Mouse (Mus musculus) hindbrain, embryonic 13.5 days (tissue): ENCODE results near the gene Tenm2. TPM values are rescaled to one million over a fixed set of nuclear protein-coding genes. Genes with fewer than 3 reads are reported as not detected.

ENCODE experiments used
- ATAC-seq: fragments of 200-750 bp; cut with Nextera tagmentation; 2 replicates; pipeline ENCODE4 v1.8.0; 2017; ENCODE audit warnings: moderate TSS enrichment; ENCODE audit not compliant: low FRiP score
- H3K27ac ChIP-seq: fragments of 300-500 bp; sonication (generic); 2 replicates; pipeline ENCODE4 v1.5.1; 2015; ENCODE audit warnings: inconsistent platforms, mild to moderate bottlenecking, moderate library complexity
- H3K27me3 ChIP-seq: fragments of 300-500 bp; sonication (generic); 2 replicates; pipeline ENCODE4 v1.6.1; 2015; ENCODE audit warnings: mild to moderate bottlenecking, inconsistent platforms
- H3K36me3 ChIP-seq: fragments of 300-500 bp; sonication (generic); 2 replicates; pipeline ENCODE4 v1.6.1; 2015; ENCODE audit warnings: mild to moderate bottlenecking, inconsistent platforms
- H3K4me1 ChIP-seq: fragments of 300-500 bp; sonication (generic); replicated peaks from 2 replicates; pipeline ENCODE4 v1.6.1; 2015; ENCODE audit warnings: inconsistent platforms
- H3K4me2 ChIP-seq: fragments of 300-500 bp; sonication (generic); 2 replicates; pipeline ENCODE4 v1.6.1; 2015; ENCODE audit warnings: inconsistent platforms, mild to moderate bottlenecking, moderate library complexity
- H3K4me3 ChIP-seq: fragments of 300-500 bp; sonication (generic); 2 replicates; pipeline ENCODE4 v1.5.1; 2015; ENCODE audit warnings: mild to moderate bottlenecking, inconsistent platforms
- H3K9ac ChIP-seq: fragments of 300-500 bp; sonication (generic); 2 replicates; pipeline ENCODE4 v1.6.1; 2015; ENCODE audit warnings: mild to moderate bottlenecking, inconsistent platforms
- H3K9me3 ChIP-seq: fragments of 300-500 bp; sonication (generic); 2 replicates; pipeline ENCODE4 v1.6.1; 2016; ENCODE audit warnings: inconsistent platforms
- WGBS: fragments of 180-500 bp; shearing (Covaris S2); methylation state at CpG from one replicate; pipeline ENCODE4 v1.1.7; 2015; 5-methylcytosine and 5-hydroxymethylcytosine counted together
- polyA plus RNA-seq: library from polyadenylated mRNA; unstranded; fragments of >200 nt; fragmentation: Nextera tagmentation; extraction: Ambion mirVana; gene quantifications from 2 replicates; pipeline ENCODE4 v1.2.1, GENCODE M21; 2015

The Tenm2 gene
- polyA plus RNA-seq, 1 experiment from 2014 or later: 29.4 TPM

DNA sequence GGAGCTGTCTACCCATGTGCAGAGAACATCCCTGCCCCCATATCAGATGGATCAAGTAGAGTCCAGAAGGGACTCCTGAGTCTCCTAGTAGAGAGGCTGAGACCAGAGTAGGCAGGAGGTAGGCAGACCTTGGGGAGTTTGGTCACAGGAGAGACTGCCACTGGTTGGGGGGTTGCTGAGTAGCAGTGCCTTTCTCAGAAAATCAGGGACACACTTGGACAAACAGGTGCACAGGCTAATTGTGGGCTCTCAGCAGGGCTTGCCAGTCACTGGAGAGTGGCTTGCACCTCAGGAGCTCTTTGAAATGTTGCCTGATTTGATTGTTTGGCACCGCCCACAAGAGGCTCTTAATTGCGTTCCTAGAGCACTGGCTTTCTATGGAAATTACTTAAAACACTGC lies 885.9 kb downstream of the Tenm2 start:
- no peak overlapping the region for H3K4me3 ChIP-seq
- no peak overlapping the region for H3K27ac ChIP-seq
- WGBS: 31% methylated on average over 2 of the region's 2 CpGs
- H3K27me3 ChIP-seq: no peaks in the 10 kb centered on the region
- H3K9me3 ChIP-seq: no peaks in the 10 kb centered on the region
- no peak overlapping the region for H3K4me2 ChIP-seq
- H3K4me1 ChIP-seq: peaks cover 7% of the 10 kb centered on the region
- 0 out of 2 replicates have a peak, but pooled peaks have one; percentile 46 for ATAC-seq
- no peak overlapping the region for H3K9ac ChIP-seq
- no peaks in the 10 kb centered on the region for H3K36me3 ChIP-seq

DNA sequence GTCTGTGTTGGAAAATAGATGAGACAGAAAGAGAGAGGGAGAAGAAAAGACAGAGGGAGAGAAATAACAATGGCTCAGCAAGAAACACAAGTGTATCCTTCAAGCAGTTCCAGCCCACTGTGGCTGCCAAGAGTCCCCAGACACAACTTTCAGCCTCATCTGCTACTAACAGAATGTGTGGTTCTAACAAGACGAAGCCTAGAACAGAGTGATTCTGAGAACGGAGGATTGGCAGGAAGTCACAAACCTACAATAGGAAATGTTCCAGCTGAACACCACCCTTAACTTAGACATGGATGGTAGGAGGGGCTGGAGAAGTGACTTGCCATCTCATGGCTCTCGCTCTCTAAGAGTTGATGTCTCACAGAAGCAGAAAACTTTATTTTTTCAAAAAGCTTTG lies 894.0 kb downstream of the Tenm2 start:
- Histone ChIP-seq H3K9ac (no peak overlapping the region), H3K9me3 (no peaks in the 10 kb centered on the region), H3K27ac (no peak overlapping the region), H3K4me2 (no peak overlapping the region), H3K27me3 (no peaks in the 10 kb centered on the region), H3K36me3 (no peaks in the 10 kb centered on the region), H3K4me1 (no peaks in the 10 kb centered on the region), H3K4me3 (no peak overlapping the region)
- no peak for ATAC-seq
- WGBS: 99% methylated on average over 3 of the region's 3 CpGs

DNA sequence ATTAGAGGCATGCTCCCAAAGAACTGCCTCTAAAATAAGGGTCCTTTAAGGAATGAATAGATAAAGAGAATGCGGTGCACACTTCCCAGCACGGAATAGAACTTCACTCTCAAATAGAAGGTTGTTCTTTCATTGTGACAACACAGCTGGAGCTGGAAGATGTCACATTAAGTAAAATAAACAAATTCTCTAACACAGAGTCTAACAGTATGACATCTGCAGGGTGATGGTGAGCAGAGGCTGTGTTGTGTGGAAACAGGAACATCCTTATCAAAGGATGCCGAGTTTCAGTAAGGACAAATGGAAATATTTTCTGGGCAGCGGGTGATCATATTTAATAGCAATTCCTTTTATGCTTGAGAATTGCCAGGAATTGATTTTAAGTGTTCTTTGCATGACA lies 897.3 kb downstream of the Tenm2 start:
- 78% methylated on average over 4 of the region's 4 CpGs for WGBS
- Histone ChIP-seq H3K9me3 (no peaks in the 10 kb centered on the region), H3K36me3 (no peaks in the 10 kb centered on the region), H3K4me1 (peaks cover 13% of the 10 kb centered on the region), H3K4me2 (no peak overlapping the region), H3K4me3 (no peak overlapping the region), H3K27me3 (no peaks in the 10 kb centered on the region), H3K27ac (no peak overlapping the region), H3K9ac (no peak overlapping the region)
- ATAC-seq: no peak

DNA sequence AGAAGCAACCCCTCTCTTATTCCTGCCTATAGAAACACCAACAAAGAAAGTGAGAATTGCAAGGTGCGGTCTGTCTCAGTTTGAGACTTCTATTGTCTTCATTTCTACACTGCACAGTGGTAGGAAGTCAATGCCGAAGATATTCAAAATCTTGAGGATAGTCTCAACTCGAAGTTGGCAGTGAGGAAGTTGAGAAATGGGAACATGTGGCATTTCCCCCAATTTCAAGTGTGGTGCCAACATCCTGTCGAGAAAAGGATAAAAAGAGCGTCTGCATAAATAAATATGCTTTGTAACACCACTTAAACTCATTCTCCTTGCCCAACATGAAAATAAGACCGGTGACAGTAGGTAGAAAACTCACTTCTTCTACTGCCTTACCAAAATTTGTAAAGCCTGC lies 898.7 kb downstream of the Tenm2 start:
- no peaks in the 10 kb centered on the region for H3K9me3 ChIP-seq
- no peaks in the 10 kb centered on the region for H3K27me3 ChIP-seq
- H3K4me1 ChIP-seq: peaks cover 17% of the 10 kb centered on the region
- H3K9ac ChIP-seq: no peak overlapping the region
- WGBS: 91% methylated on average over 6 of the region's 6 CpGs
- H3K27ac ChIP-seq: no peak overlapping the region
- ATAC-seq: no peak
- H3K4me3 ChIP-seq: no peak overlapping the region
- no peaks in the 10 kb centered on the region for H3K36me3 ChIP-seq
- no peak overlapping the region for H3K4me2 ChIP-seq

DNA sequence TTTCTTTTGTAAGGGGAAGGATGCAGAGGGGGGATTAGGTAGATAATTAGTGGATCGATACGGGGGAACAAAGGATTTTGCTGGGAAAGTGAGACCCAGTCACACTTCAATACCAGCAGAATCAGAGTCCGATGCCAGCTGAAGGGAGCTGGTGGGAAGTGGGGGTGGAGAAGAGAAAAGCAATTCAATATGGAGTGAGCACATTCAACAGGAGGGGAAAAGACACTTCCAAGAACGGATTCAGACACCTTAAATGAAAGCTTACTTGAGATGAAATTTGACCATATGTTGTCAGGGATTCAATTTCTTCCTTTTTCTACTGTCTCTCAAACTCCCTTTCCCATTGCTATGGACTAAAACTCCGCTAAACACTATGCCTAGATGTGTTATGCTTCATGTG lies 900.6 kb downstream of the Tenm2 start:
- Histone ChIP-seq H3K9ac (no peak overlapping the region), H3K27ac (no peak overlapping the region), H3K9me3 (no peaks in the 10 kb centered on the region), H3K4me2 (no peak overlapping the region), H3K27me3 (no peaks in the 10 kb centered on the region), H3K4me1 (peaks cover 34% of the 10 kb centered on the region), H3K4me3 (no peak overlapping the region), H3K36me3 (no peaks in the 10 kb centered on the region)
- no peak for ATAC-seq
- 71% methylated on average over 5 of the region's 5 CpGs for WGBS

DNA sequence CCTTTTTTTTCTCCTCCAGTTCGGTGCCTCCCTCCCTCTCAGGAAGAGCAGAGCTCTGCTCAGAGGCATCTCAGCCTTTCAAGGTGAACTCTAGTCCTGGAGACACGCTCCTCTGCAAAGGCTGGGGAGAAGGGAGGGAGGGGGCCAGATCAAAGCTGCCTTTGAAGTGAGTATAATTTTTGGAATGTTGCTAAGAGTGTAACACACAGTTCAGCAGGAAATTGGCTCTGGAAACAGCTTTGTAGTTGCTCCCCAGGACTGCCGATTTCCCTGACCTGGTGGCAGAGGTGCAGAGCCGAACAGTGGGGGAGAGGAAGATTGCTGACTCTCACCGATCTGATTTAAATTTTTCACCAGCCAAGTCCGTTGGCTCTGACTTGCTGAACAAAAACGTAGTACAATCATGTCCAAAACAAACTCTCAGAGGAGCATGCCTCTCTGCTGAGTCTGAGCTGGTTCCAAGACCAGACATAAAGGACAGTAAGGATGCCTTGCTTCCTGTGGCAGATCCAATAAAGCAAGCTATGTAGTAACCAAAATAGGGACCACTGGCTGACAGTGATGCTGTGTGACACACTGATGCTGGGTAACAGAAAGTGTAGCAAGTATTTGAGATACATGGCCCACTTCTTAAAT lies 901.5 kb downstream of the Tenm2 start:
- Histone ChIP-seq H3K27me3 (no peaks in the 10 kb centered on the region), H3K27ac (no peak overlapping the region), H3K4me2 (no peak overlapping the region), H3K9ac (no peak overlapping the region), H3K36me3 (no peaks in the 10 kb centered on the region), H3K4me3 (no peak overlapping the region), H3K4me1 (peaks cover 36% of the 10 kb centered on the region), H3K9me3 (no peaks in the 10 kb centered on the region)
- peak; percentile 28; the same call in 1 of the 2 replicates for ATAC-seq
- 13% methylated on average over 7 of the region's 7 CpGs for WGBS

DNA sequence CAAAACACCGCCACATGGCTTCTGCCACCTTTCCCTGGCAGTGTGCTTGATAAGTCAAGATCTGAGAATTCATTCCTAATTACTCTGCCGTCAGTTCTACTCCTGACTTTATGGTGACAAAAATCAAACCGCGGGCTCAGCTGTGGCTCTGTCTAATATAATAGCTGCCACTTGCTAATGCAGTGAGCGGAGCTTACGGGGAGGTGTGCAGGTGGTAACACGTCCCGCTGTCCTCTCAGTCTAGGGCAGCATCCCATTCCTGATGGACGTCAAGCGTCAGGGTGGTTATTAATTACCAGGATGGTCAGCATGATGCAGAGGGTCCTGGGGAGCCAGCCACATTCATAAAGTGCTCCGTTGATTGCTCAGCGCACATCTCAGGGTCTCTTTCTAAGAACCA lies 903.5 kb downstream of the Tenm2 start:
- H3K4me2 ChIP-seq: peak overlapping the region; percentile 25
- peak; percentile 28; the same call in 1 of the 2 replicates for ATAC-seq
- peak overlapping the region; percentile 40; the same call in 1 of the 2 replicates for H3K27ac ChIP-seq

DNA sequence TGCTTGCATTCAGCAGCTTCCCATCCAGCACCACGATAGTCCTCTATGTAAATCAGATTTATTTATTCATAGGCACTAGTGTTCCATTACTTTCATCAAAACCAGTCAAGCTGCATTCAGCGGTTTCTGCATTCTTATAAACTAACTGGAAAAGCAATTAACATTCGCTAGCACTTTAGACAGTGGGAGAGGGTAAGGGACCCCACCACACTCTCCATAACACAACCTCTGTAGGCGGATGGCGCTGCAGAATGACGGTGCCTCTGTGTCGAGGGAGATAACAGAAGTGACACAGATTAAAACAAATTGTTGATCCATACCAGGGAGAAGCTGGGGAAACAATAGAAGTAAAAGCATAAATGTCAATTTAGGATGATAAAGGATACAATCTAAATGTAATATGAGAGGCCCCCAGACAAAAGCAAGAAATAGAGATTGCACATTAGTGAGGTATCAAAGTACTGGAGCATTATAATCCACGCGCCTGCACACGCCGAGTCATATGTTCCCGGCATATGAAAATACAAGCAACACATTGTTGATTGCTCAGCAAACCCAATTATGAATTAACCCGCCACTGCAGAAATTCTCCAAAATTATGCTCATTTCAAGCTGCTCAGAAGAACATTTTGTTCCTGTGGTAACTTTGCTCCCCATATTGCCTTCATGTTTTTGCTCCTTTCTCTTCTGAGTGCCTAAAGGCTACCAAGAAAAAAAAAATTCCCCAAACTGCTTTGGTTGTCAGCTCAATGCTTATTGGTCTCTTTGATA lies 904.2 kb downstream of the Tenm2 start:
- Histone ChIP-seq H3K27ac (peak overlapping the region; percentile 40; the same call in 1 of the 2 replicates), H3K4me3 (no peak overlapping the region), H3K36me3 (no peaks in the 10 kb centered on the region), H3K4me1 (peaks cover 36% of the 10 kb centered on the region), H3K9ac (no peak overlapping the region), H3K27me3 (no peaks in the 10 kb centered on the region), H3K9me3 (no peaks in the 10 kb centered on the region), H3K4me2 (peak overlapping the region; percentile 25)
- ATAC-seq: 0 out of 2 replicates have a peak, but pooled peaks have one; percentile 43
- WGBS: 53% methylated on average over 13 of the region's 13 CpGs

More for the DNA sequence above, 903.5 kb downstream of the Tenm2 start:
- no peak overlapping the region for H3K9ac ChIP-seq
- H3K36me3 ChIP-seq: no peaks in the 10 kb centered on the region
- no peaks in the 10 kb centered on the region for H3K27me3 ChIP-seq
- peaks cover 36% of the 10 kb centered on the region for H3K4me1 ChIP-seq
- no peaks in the 10 kb centered on the region for H3K9me3 ChIP-seq
- no peak overlapping the region for H3K4me3 ChIP-seq
- WGBS: 35% methylated on average over 12 of the region's 12 CpGs

DNA sequence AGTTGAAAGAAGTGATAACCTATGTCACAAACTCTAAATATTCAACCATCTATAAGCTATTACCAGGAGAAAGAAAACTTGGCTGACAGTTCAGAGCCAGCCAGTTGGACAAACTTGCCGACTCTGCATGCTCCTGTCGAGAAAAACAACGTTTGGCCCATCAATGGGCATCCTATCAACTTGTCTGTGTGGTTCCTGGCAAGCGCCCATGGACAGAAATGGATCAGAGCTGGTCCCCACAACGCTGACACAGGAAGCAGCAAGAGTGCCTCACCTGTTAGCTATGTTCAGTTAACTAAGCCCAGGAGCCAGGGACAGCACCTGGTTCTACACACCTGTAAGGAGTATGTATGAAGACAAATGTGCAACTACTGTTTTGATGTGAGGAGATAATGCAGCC lies 908.5 kb downstream of the Tenm2 start:
- Histone ChIP-seq H3K36me3 (no peaks in the 10 kb centered on the region), H3K9ac (no peak overlapping the region), H3K9me3 (no peaks in the 10 kb centered on the region), H3K27me3 (no peaks in the 10 kb centered on the region), H3K4me3 (no peak overlapping the region), H3K4me2 (no peak overlapping the region), H3K4me1 (peaks cover 42% of the 10 kb centered on the region), H3K27ac (no peak overlapping the region)
- ATAC-seq: no peak
- 84% methylated on average over 5 of the region's 5 CpGs for WGBS

DNA sequence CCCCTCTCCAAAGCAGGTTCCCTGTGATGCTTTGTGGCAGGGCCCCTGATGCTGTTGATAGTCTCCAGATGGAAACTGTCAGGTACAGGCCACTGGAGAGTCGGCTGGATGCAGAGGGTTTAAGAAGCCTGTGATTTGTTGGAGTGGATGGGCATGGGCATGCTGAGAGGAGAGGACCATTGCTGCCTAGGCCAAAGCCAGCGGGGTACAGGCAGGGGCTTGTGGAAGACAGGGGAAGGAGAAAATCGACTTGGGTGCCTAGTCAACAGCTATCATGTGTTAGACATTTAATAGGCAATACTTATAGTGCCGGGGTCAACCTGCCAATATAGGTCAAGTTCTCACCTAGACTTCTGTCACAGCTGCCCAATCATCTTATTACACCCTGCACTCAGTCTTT lies 926.4 kb downstream of the Tenm2 start:
- no peak for ATAC-seq
- no peak overlapping the region for H3K4me2 ChIP-seq
- WGBS: 77% methylated on average over 4 of the region's 4 CpGs
- no peaks in the 10 kb centered on the region for H3K9me3 ChIP-seq
- no peak overlapping the region for H3K4me3 ChIP-seq
- H3K27me3 ChIP-seq: no peaks in the 10 kb centered on the region
- peaks cover 9% of the 10 kb centered on the region for H3K4me1 ChIP-seq
- no peak overlapping the region for H3K9ac ChIP-seq
- peak overlapping the region; percentile 48 for H3K27ac ChIP-seq
- no peaks in the 10 kb centered on the region for H3K36me3 ChIP-seq

DNA sequence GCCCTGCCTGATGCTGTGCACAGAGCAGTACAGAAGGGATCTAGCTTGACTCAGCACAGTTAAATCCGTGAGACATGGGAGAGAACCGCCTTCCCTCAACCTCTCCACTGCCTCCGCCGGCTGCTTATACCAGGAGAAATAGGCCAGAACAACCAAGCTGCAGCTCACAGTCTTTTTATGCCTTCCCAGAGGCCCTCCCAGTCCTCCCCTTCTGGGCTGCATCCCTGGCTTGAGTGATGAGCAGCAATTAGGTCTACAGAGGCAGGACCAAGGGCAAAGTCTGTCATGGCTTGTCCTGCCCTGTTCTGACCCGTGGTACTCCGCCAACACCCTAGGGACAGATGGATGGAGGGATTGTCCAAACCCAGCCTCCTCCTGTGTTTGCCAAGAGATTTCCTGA lies 928.5 kb downstream of the Tenm2 start:
- no peak for ATAC-seq
- Histone ChIP-seq H3K27me3 (no peaks in the 10 kb centered on the region), H3K36me3 (no peaks in the 10 kb centered on the region), H3K9ac (no peak overlapping the region), H3K4me2 (no peak overlapping the region), H3K4me3 (no peak overlapping the region), H3K27ac (0 out of 2 replicates have a peak overlapping the region, but pooled peaks have one; percentile 18), H3K9me3 (no peaks in the 10 kb centered on the region), H3K4me1 (peaks cover 11% of the 10 kb centered on the region)
- WGBS: 93% methylated on average over 6 of the region's 6 CpGs

DNA sequence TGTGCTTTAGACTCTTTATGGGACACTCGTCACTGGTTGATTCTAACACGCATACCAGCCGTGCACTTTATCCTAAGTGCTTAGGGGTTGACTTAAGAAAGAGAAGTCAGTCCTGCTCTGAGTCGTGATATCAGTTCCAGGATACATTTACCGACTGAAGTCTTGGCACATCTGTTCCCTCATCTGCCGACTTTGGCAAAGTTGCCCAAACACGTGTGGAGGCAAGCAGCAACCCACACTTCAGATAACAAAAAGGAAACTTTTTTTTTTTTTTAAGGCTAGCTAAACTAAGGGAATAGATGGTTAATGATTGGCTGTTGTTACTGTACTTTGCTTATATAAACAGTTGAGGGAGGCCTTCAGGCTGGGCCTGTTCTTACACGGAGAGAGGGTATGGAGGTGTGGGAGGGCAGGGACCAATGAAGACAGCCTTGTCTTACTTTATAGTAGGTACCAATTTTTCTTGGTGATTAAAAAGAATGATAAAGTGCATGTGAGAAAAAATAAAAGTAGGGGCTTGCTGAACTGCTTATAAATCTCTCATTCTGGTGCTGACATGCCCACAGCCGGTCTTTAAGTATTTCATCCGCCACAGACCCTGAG lies 930.3 kb downstream of the Tenm2 start:
- 88% methylated on average over 10 of the region's 10 CpGs for WGBS
- H3K36me3 ChIP-seq: no peaks in the 10 kb centered on the region
- H3K4me3 ChIP-seq: no peak overlapping the region
- H3K4me2 ChIP-seq: no peak overlapping the region
- peaks cover 17% of the 10 kb centered on the region for H3K4me1 ChIP-seq
- no peaks in the 10 kb centered on the region for H3K27me3 ChIP-seq
- H3K9me3 ChIP-seq: no peaks in the 10 kb centered on the region
- no peak overlapping the region for H3K9ac ChIP-seq
- ATAC-seq: no peak
- no peak overlapping the region for H3K27ac ChIP-seq
